Mouse (Mus musculus) liver, embryonic 12.5 days (tissue): ENCODE results near the gene Serinc2. TPM values are rescaled to one million over a fixed set of nuclear protein-coding genes. Genes with fewer than 3 reads are reported as not detected.

Experiments
- ATAC-seq: fragments of 200-750 bp; cut with Nextera tagmentation; 2 replicates; pipeline ENCODE4 v1.8.0; 2017; ENCODE audit warnings: moderate number of reproducible peaks, mild to moderate bottlenecking, moderate library complexity
- H3K27ac ChIP-seq: fragments of 300-500 bp; sonication (generic); 2 replicates; pipeline ENCODE4 v1.5.1; 2016; ENCODE audit warnings: mild to moderate bottlenecking
- H3K27me3 ChIP-seq: fragments of 300-500 bp; sonication (generic); replicated peaks from 2 replicates; pipeline ENCODE4 v1.6.1; 2016; ENCODE audit warnings: mild to moderate bottlenecking, moderate library complexity
- H3K36me3 ChIP-seq: fragments of 300-500 bp; sonication (generic); 2 replicates; pipeline ENCODE4 v1.6.1; 2016; ENCODE audit warnings: mild to moderate bottlenecking, moderate library complexity
- H3K4me1 ChIP-seq: fragments of 300-500 bp; sonication (generic); 2 replicates; pipeline ENCODE4 v1.6.1; 2016
- H3K4me2 ChIP-seq: fragments of 300-500 bp; sonication (generic); 2 replicates; pipeline ENCODE4 v1.6.1; 2016; ENCODE audit warnings: mild to moderate bottlenecking, moderate library complexity
- H3K4me3 ChIP-seq: fragments of 300-500 bp; sonication (generic); 2 replicates; pipeline ENCODE4 v1.5.1; 2016; ENCODE audit warnings: mild to moderate bottlenecking, moderate library complexity
- H3K9ac ChIP-seq: fragments of 300-500 bp; sonication (generic); 2 replicates; pipeline ENCODE4 v1.6.1; 2016; ENCODE audit warnings: mild to moderate bottlenecking, moderate library complexity
- H3K9me3 ChIP-seq: fragments of 300-500 bp; sonication (generic); replicated peaks from 2 replicates; pipeline ENCODE4 v1.6.1; 2016; ENCODE audit warnings: mild to moderate bottlenecking, moderate library complexity
- WGBS: fragments of 180-500 bp; shearing (Covaris S2); methylation state at CpG from one replicate; pipeline ENCODE4 v1.1.7; 2016; ENCODE audit not compliant: insufficient replicate concordance; 5-methylcytosine and 5-hydroxymethylcytosine counted together
- polyA plus RNA-seq: library from polyadenylated mRNA; unstranded; fragments of >200 nt; fragmentation: Nextera tagmentation; extraction: Ambion mirVana; gene quantifications from 2 replicates; pipeline ENCODE4 v1.2.1, GENCODE M21; 2016

Serinc2 gene
- polyA plus RNA-seq, 1 experiment from 2014 or later = 1.7 TPM

DNA sequence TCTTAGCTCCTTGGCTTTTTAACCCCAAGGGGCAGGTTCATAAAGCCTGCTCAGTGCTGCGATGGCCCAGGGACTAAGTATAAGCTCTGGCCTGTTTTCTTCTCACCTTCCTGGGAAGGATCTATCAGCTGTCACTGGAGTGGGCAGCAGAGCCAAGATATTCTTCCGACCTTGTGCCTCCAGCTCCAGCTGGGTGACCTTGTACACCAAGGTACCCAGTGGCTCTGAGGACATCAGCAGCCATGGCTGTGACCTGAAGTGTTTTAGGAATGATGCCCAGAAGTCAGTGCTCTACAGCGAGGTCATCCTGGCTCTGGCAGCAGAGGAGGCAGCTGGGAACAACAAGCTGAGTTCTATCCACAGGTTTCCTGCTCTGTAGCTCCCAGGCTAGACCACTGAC, 33.5 kb upstream of the Serinc2 start:
- Histone ChIP-seq H3K4me1 (peaks cover 29% of the 10 kb centered on the region), H3K4me3 (no peak overlapping the region)
- WGBS = 82% methylated on average over 3 of the region's 3 CpGs

DNA sequence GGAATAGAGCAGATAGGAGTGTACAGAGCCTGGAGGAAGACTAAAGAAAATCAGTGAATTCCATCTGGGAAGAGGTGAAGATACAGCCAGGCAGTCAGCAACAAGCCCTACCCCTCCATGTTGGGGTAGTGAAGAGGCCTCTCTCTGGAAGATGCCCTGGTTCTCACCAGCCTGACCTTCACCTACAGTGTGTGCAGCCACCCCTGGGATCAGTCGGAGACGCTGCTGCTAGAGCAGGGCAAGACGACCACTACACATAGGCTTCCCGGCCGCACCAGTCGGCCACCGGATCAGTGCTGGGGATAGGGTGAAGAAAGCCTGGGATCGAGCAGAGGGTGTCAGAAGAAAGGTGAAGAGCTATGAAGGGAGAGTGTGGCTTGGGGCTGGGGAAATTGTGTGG, 30.2 kb upstream of the Serinc2 start:
- no peak for ATAC-seq
- H3K4me2 ChIP-seq = peak overlapping the region; percentile 85; the same call in 1 of the 2 replicates
- peak overlapping the region; percentile 57 for H3K4me3 ChIP-seq
- H3K9ac ChIP-seq = no peak overlapping the region
- peaks cover 82% of the 10 kb centered on the region for H3K27me3 ChIP-seq
- no peaks in the 10 kb centered on the region for H3K9me3 ChIP-seq
- H3K36me3 ChIP-seq = peaks cover 4% of the 10 kb centered on the region; the same call in 1 of the 2 replicates
- 41% methylated on average over 8 of the region's 8 CpGs for WGBS
- no peak overlapping the region for H3K27ac ChIP-seq
- peaks cover 21% of the 10 kb centered on the region for H3K4me1 ChIP-seq

More for the DNA sequence above, 33.5 kb upstream of the Serinc2 start:
- H3K4me2 ChIP-seq = no peak overlapping the region
- H3K9me3 ChIP-seq = no peaks in the 10 kb centered on the region
- no peak overlapping the region for H3K9ac ChIP-seq
- no peak for ATAC-seq
- no peak overlapping the region for H3K27ac ChIP-seq
- H3K36me3 ChIP-seq = peaks cover 31% of the 10 kb centered on the region
- peaks cover 52% of the 10 kb centered on the region for H3K27me3 ChIP-seq

DNA sequence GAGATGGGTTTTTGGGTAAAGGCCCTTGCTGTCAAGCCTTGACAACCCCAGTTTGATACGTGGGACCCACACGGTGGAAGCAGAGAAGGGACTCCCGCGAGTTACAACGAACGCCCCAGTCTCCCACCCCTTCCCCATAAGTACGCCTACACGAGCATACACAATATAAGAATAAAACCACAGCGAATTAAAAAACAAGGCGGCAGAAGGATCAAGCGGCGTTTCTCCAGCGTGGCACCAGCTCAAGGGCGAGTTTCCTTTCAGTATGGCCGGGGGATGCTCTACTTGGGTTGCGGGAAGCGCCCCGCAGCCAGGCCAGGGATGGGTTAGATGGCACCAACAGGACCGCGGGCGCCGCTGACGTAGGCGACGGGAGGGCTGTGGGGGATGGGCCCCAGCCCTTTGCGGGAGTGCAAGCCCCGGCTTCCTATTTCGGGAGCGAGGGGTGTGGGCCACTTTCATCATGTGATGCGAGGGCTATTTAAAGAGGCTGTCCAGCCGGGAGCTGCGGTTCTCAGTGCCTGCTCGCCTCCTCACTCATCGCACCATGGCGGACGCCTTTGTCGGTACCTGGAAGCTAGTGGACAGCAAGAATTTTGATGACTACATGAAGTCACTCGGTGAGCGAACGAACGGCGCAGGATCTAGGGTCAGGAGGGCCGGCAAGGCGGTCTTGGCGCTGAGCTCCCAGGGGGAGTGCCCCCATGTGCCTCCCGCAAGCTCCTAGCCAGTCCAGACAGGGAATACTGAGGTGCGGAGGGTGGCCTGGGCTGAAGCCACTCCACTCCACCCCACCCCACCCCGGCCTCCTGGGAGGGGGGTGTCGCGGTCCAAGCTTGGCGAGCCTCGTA, 29.5 kb upstream of the Serinc2 start, which contains the start of the genes Fabp3 and Gm10570:
TSS of gene Fabp3 (plus strand) at position 365 of the 851 bp plus-strand sequence.
TSS of gene Gm10570 (minus strand) at position 444 of the 851 bp plus-strand sequence.
- WGBS = 1% methylated on average over 52 of the region's 52 CpGs
- peak; percentile 31; the same call in 1 of the 2 replicates for ATAC-seq
- peaks cover 21% of the 10 kb centered on the region for H3K4me1 ChIP-seq

DNA sequence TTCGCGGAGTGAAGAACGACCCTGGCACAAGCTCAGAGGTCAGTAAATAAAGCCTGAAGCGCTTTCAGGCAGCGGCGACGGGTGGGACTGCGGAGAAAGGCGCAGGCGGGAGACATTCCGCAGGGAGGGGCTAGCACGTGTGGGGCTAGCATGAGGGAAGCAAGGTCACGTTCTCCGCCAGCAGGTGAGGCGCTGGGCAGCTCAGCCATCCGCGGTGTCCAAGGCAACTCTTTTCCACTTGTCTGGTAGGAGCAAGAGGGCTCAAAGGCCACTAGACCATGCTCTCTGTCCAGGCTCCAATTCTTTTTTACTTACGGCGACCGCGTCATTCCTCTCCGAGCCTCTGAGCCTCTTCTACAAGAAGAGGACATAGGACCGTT, 28.8 kb upstream of the Serinc2 start:
- peak; percentile 53 for ATAC-seq
- peaks cover 82% of the 10 kb centered on the region for H3K27me3 ChIP-seq
- WGBS = 2% methylated on average over 23 of the region's 23 CpGs
- peak overlapping the region; percentile 85 for H3K4me2 ChIP-seq
- H3K4me1 ChIP-seq = peaks cover 26% of the 10 kb centered on the region
- peak overlapping the region; percentile 57 for H3K4me3 ChIP-seq
- no peaks in the 10 kb centered on the region for H3K36me3 ChIP-seq
- no peak overlapping the region for H3K27ac ChIP-seq
- no peaks in the 10 kb centered on the region for H3K9me3 ChIP-seq
- peak overlapping the region; percentile 47; the same call in 1 of the 2 replicates for H3K9ac ChIP-seq

More for the DNA sequence above, 29.5 kb upstream of the Serinc2 start, which contains the start of the genes Fabp3 and Gm10570:
- Histone ChIP-seq H3K4me2 (peak within 1 kb of the TSS; percentile 85), H3K9ac (peak within 1 kb of the TSS; percentile 47; the same call in 1 of the 2 replicates), H3K4me3 (peak within 1 kb of the TSS; percentile 57), H3K27me3 (peaks cover 82% of the 10 kb centered on the region), H3K9me3 (no peaks in the 10 kb centered on the region), H3K27ac (no peak within 1 kb of the TSS), H3K36me3 (no peaks in the 10 kb centered on the region)

DNA sequence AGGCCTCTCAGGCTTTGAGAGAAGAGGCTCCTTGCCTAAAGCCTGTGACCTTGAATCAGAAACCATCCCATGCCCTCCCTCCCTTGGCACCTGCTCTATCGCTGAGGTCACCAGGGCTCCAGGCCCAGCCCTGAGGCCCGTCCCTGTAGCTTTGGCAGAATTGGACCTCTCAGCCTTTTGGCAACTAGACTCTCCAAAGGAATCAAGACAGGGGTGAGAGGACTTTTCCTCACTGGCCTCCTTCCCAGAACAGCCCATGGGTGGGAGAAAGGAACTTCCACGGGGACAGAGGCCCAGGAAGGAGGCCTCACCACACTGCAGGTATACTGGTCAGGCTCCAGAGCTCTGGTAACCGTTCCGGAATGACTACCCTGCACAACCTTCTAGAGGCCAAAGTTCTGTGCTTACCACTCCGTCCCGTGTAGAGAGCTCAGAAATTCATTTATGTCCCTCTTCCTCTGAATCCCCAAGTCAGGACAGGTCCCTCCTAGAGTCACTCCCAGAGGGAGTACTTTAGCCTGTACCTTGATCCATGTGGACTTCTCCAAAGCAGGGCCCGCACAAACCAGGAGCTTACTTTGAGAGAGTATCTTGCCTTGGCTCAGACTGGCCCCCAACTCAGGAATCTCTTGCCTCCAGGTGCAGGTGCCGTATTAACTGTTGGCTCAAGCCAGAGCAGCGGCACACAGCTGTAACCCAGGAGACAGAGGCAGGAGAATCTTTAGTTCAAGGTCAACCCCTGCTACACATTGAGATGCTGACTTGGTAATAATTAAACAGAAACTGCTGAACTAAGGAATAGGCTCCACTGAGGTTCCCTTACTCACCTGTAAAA, 28.0 kb upstream of the Serinc2 start:
- peak overlapping the region; percentile 57 for H3K4me3 ChIP-seq
- H3K27me3 ChIP-seq = peaks cover 76% of the 10 kb centered on the region
- H3K36me3 ChIP-seq = no peaks in the 10 kb centered on the region
- no peak overlapping the region for H3K27ac ChIP-seq
- WGBS = 78% methylated on average over 10 of the region's 10 CpGs
- no peak for ATAC-seq
- peaks cover 34% of the 10 kb centered on the region for H3K4me1 ChIP-seq
- no peaks in the 10 kb centered on the region for H3K9me3 ChIP-seq
- H3K9ac ChIP-seq = no peak overlapping the region
- H3K4me2 ChIP-seq = peak overlapping the region; percentile 85

- no peak overlapping the region for H3K27ac ChIP-seq
- ATAC-seq = no peak
- H3K9ac ChIP-seq = no peak overlapping the region
- no peaks in the 10 kb centered on the region for H3K9me3 ChIP-seq
- H3K36me3 ChIP-seq = no peaks in the 10 kb centered on the region
- no peak overlapping the region for H3K4me2 ChIP-seq
- H3K4me3 ChIP-seq = no peak overlapping the region
- peaks cover 65% of the 10 kb centered on the region for H3K27me3 ChIP-seq
- WGBS = 30% methylated on average over 3 of the region's 3 CpGs
- H3K4me1 ChIP-seq = peaks cover 39% of the 10 kb centered on the region
These were observed 25.7 kb upstream of the Serinc2 start for GRCm38 (mm10) chr4:130304746-130305145.

DNA sequence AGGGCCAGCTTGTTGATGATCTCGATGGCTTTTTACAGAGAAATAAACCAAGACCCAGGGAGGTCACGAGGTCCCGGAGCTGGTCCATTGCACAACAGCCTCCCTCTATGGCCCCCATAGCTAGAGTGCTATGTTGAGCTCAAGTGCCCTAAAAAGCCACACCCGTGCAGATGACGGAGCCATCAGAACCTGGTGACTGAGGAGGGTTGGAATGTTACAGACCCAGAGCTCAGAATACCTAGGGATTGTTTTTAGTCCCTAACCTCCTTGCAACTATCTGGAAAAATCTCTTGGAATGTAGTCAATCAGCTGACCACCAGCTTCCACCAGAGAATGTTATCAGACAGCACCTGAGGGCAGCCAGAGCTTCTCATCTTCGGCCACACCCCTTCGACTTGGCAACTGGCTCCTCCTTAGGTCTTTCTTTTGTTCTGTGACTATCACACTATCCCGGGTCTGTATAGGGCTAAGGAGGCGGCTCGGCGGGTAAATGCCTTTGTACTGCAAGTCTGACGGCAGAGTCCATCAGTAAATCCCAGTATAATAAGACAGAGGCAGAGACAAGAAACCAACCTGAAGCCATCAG, 23.4 kb upstream of the Serinc2 start:
- peaks cover 44% of the 10 kb centered on the region for H3K4me1 ChIP-seq
- no peaks in the 10 kb centered on the region for H3K9me3 ChIP-seq
- H3K4me3 ChIP-seq = no peak overlapping the region
- H3K27ac ChIP-seq = no peak overlapping the region
- peak; percentile 72 for ATAC-seq
- WGBS = 31% methylated on average over 12 of the region's 12 CpGs
- H3K9ac ChIP-seq = no peak overlapping the region
- H3K27me3 ChIP-seq = peaks cover 46% of the 10 kb centered on the region
- H3K4me2 ChIP-seq = peak overlapping the region; percentile 36
- H3K36me3 ChIP-seq = no peaks in the 10 kb centered on the region

- Histone ChIP-seq H3K27ac (no peak overlapping the region), H3K4me1 (peaks cover 69% of the 10 kb centered on the region)
These were observed 20.6 kb upstream of the Serinc2 start for GRCm38 (mm10) chr4:130299629-130300018.

GRCm38 (mm10) chr4:130298877-130299628, 20.0 kb upstream of the Serinc2 start:
- H3K4me1 ChIP-seq = peaks cover 75% of the 10 kb centered on the region
- WGBS = 75% methylated on average over 11 of the region's 11 CpGs
- H3K27ac ChIP-seq = peak overlapping the region; percentile 99; the same call in 1 of the 2 replicates
- no peaks in the 10 kb centered on the region for H3K9me3 ChIP-seq
- ATAC-seq = no peak
- no peaks in the 10 kb centered on the region for H3K36me3 ChIP-seq
- H3K9ac ChIP-seq = 0 out of 2 replicates have a peak overlapping the region, but pooled peaks have one; percentile 9
- peaks cover 17% of the 10 kb centered on the region for H3K27me3 ChIP-seq
- no peak overlapping the region for H3K4me3 ChIP-seq
- H3K4me2 ChIP-seq = no peak overlapping the region

More at GRCm38 (mm10) chr4:130299629-130300018, 20.6 kb upstream of the Serinc2 start:
- H3K36me3 ChIP-seq = no peaks in the 10 kb centered on the region
- ATAC-seq = no peak
- no peak overlapping the region for H3K4me3 ChIP-seq
- 64% methylated on average over 8 of the region's 8 CpGs for WGBS
- H3K9me3 ChIP-seq = no peaks in the 10 kb centered on the region
- H3K27me3 ChIP-seq = peaks cover 19% of the 10 kb centered on the region
- no peak overlapping the region for H3K4me2 ChIP-seq
- H3K9ac ChIP-seq = 0 out of 2 replicates have a peak overlapping the region, but pooled peaks have one; percentile 9

DNA sequence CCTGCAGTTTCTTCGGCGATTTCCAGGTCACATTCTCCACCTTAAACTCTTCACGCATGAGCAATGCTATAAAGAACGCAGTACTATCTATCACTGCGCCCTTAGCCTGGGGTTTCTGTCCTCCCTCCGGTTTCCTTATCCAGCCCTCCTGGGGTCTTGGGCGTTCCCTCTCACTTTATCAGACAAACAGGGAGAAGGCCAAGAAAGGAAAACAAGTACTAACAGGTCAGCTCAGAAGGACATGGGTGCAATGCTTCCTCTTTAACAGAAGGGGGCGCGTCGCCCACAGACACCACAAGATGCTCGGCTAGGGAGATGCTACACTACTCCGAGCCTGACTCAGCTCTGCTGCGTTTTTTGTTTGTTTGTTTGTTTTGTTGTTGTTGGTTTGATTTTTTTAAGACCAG, 18.1 kb upstream of the Serinc2 start:
- 9% methylated on average over 13 of the region's 13 CpGs for WGBS
- peak; percentile 88 for ATAC-seq
- Histone ChIP-seq H3K27ac (peak overlapping the region; percentile 99), H3K27me3 (peaks cover 17% of the 10 kb centered on the region), H3K9ac (peak overlapping the region; percentile 69), H3K4me3 (peak overlapping the region; percentile 40), H3K4me1 (peaks cover 73% of the 10 kb centered on the region), H3K4me2 (peak overlapping the region; percentile 69), H3K9me3 (no peaks in the 10 kb centered on the region), H3K36me3 (no peaks in the 10 kb centered on the region)
